Mouse (Mus musculus) cortical plate, adult 2 months (tissue): ENCODE measurements at regions not wholly inside any gene's neighbourhood (a gene's known extent, or its start where the extent isn't known, plus 50 kb on each side); places are given as distances from the start of the nearest gene placed in this dataset.

Source experiments
- H3K27ac ChIP-seq: fragments of 200-500 bp; 2 replicates; pipeline ENCODE4 v1.5.1; 2012; ENCODE audit warnings: low read length, control low read depth, inconsistent platforms; ENCODE audit not compliant: insufficient read depth
- H3K4me1 ChIP-seq: fragments of 200-500 bp; 2 replicates; pipeline ENCODE4 v1.6.1; 2011; ENCODE audit warnings: low read length; ENCODE audit not compliant: control insufficient read depth, insufficient read depth
- H3K4me3 ChIP-seq: fragments of 200-500 bp; 2 replicates; pipeline ENCODE4 v1.5.1; 2011; ENCODE audit warnings: mild to moderate bottlenecking, low read length, control low read depth; ENCODE audit not compliant: insufficient read depth
- CTCF ChIP-seq: fragments of 200-500 bp; IDR thresholded peaks from 2 replicates; pipeline ENCODE4 v1.5.1; 2011; ENCODE audit warnings: mild to moderate bottlenecking, control low read depth, low read length; ENCODE audit not compliant: insufficient read depth; ENCODE audit errors: extremely low read depth
- POLR2A ChIP-seq: fragments of 200-500 bp; IDR thresholded peaks from 2 replicates; pipeline ENCODE4 v1.6.1; 2011; ENCODE audit warnings: mild to moderate bottlenecking, low read length, control low read depth; ENCODE audit not compliant: insufficient read depth; ENCODE audit errors: extremely low read depth

GRCm38 (mm10) chr12:52429935-52430334 lies 73.8 kb upstream of the Arhgap5 start:
- no peak overlapping the region for H3K4me3 ChIP-seq
- H3K27ac ChIP-seq: no peak overlapping the region
- TF ChIP-seq POLR2A (no peak), CTCF (no peak)
- no peaks in the 10 kb centered on the region; the same call in 1 of the 2 replicates for H3K4me1 ChIP-seq

- Histone ChIP-seq H3K4me3 (no peak overlapping the region), H3K27ac (no peak overlapping the region), H3K4me1 (no peaks in the 10 kb centered on the region; the same call in 1 of the 2 replicates)
- TF ChIP-seq POLR2A: no peak
- TF ChIP-seq CTCF: no peak
These were observed 71.8 kb upstream of the Arhgap5 start for GRCm38 (mm10) chr12:52431933-52432332.

- H3K27ac ChIP-seq: no peak overlapping the region
- TF ChIP-seq CTCF: no peak
- TF ChIP-seq POLR2A: no peak
These were observed 69.8 kb upstream of the Arhgap5 start for GRCm38 (mm10) chr12:52434021-52434420.

GRCm38 (mm10) chr12:52435321-52435720 lies 68.5 kb upstream of the Arhgap5 start:
- Histone ChIP-seq H3K27ac (no peak overlapping the region), H3K4me1 (no peaks in the 10 kb centered on the region; the same call in 1 of the 2 replicates), H3K4me3 (no peak overlapping the region)
- TF ChIP-seq CTCF (no peak), POLR2A (no peak)

More at GRCm38 (mm10) chr12:52434021-52434420, 69.8 kb upstream of the Arhgap5 start:
- no peak overlapping the region for H3K4me3 ChIP-seq
- no peaks in the 10 kb centered on the region; the same call in 1 of the 2 replicates for H3K4me1 ChIP-seq

GRCm38 (mm10) chr12:52435795-52436211 lies 68.0 kb upstream of the Arhgap5 start:
- TF ChIP-seq POLR2A (no peak), CTCF (no peak)
- no peak overlapping the region for H3K27ac ChIP-seq
- H3K4me1 ChIP-seq: no peaks in the 10 kb centered on the region; the same call in 1 of the 2 replicates
- no peak overlapping the region for H3K4me3 ChIP-seq

GRCm38 (mm10) chr12:52436941-52437340 lies 66.8 kb upstream of the Arhgap5 start:
- H3K27ac ChIP-seq: no peak overlapping the region
- H3K4me1 ChIP-seq: no peaks in the 10 kb centered on the region; the same call in 1 of the 2 replicates
- TF ChIP-seq POLR2A: no peak

GRCm38 (mm10) chr12:52439241-52439640 lies 64.5 kb upstream of the Arhgap5 start:
- H3K4me1 ChIP-seq: no peaks in the 10 kb centered on the region; the same call in 1 of the 2 replicates
- TF ChIP-seq POLR2A: no peak
- no peak for TF ChIP-seq CTCF
- no peak overlapping the region for H3K4me3 ChIP-seq
- H3K27ac ChIP-seq: no peak overlapping the region

More at GRCm38 (mm10) chr12:52436941-52437340, 66.8 kb upstream of the Arhgap5 start:
- H3K4me3 ChIP-seq: no peak overlapping the region

- H3K4me3 ChIP-seq: no peak overlapping the region
- TF ChIP-seq POLR2A (no peak), CTCF (no peak)
- no peaks in the 10 kb centered on the region for H3K4me1 ChIP-seq
- no peak overlapping the region for H3K27ac ChIP-seq
These were observed 62.9 kb upstream of the Arhgap5 start for GRCm38 (mm10) chr12:52440868-52441365.

- H3K4me3 ChIP-seq: no peak overlapping the region
- TF ChIP-seq CTCF (no peak), POLR2A (no peak)
- H3K27ac ChIP-seq: no peak overlapping the region
- no peaks in the 10 kb centered on the region for H3K4me1 ChIP-seq
These were observed 61.4 kb upstream of the Arhgap5 start for GRCm38 (mm10) chr12:52442337-52442736.

GRCm38 (mm10) chr12:52445731-52446130 lies 58.0 kb upstream of the Arhgap5 start:
- no peak overlapping the region for H3K4me3 ChIP-seq
- no peak overlapping the region for H3K27ac ChIP-seq
- H3K4me1 ChIP-seq: no peaks in the 10 kb centered on the region
- no peak for TF ChIP-seq CTCF
- no peak for TF ChIP-seq POLR2A
